Mouse (Mus musculus) T-cell, adult 66 days (primary cell): ENCODE measurements around the gene Olfr1357. TPM values are rescaled to one million over a fixed set of nuclear protein-coding genes. Genes with fewer than 3 reads are reported as not detected.

Experiments used
- total RNA-seq, 2 experiments: library from RNA; stranded (reverse); gene quantifications; 3 replicates in 1 of 2; 4 replicates in 1 of 2; pipeline ENCODE4 v1.2.4; 2023

Gene Olfr1357
- not detected for total RNA-seq

DNA sequence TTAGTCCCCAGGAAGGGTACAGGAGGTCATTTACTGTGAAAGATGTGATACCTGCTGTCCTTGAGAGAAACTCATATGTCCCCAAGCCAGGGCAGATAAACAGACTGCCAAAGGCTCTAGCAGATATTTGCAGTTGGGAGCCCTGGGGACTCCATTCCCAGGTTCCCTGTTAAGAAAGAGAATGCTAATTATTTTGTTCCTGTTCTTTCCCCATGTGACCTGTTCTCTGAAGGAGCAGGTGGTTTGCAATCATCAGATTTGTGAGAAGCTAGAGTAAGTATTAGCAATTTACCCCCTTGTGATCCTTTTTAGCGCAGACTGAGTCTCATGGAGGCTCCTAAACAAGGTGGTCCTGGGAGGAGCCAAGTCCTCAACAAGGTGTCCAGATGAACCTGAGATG lies at the start of gene Olfr1357:
TSS of gene Olfr1357 (minus strand) at position 101 of the 400 bp plus-strand sequence.

DNA sequence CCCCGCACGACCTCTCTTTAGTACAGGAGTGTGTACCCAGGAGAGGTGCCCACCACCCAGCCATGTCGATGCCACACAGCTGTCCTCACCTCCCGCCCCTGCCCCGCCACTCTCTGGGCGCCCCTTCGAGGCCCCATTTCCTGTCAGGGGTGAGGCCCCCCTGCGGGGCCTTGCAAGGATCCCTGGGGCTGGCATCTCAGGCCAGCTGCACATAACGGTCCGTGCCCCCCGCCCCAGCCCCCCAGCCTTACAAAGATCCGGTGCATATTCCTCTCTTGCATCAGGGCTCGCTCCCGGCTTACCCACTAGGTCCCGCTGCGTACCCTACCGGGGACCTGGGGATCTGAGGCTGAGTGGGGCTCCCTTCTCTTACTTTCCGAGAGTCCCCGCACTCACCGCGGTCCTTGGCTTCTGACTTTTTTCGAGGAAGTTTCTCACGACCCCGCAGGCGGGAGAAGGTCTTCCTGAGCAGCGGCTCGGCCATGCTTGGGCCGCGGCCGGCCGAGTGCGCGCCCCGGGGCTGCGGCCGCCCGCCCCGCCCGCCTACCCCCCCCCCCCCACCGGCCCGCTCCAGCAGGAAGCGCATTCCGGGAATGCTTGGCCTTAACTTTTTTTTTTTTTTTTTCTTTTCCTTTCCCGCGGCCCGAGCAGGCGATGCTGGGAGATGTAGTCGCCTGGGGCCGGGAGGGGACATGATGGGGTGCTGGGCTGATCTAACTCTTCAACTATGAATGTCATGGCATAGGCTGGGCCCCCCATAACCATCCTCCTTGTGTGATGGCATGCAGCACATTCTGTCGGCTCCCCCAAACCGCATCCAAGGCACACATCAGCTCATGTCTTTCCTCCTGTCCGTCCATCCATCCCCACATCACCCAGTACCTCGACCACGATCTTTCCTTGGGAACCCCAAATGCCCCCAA lies 26.2 kb downstream of the Olfr1357 start, which contains the start of gene Syde1:
TSS of gene Syde1 (minus strand) at position 559 of the 923 bp plus-strand sequence.

GRCm38 (mm10) chr10:78574250-78575104 lies 43.4 kb downstream of the Olfr1357 start, which contains the start of gene Ilvbl:
TSS of gene Ilvbl (plus strand) at chr10:78574346.

Other genes with a start within 250 kb of the Olfr1357 start
- 100 to 1,000 TPM; 233 to 274 TPM for gene Rrp1, start 205.0 kb downstream of the Olfr1357 start, total RNA-seq
- 10 to 100 TPM; 28.9 to 36.8 TPM for gene Cstb, start 192.4 kb downstream of the Olfr1357 start, total RNA-seq
- gene Pdxk, start 153.1 kb downstream of the Olfr1357 start, total RNA-seq, result 10 to 100 TPM; 12.0 to 13.6 TPM
- gene Olfr1358, start 100.6 kb downstream of the Olfr1357 start, total RNA-seq, result not detected
- gene Ilvbl, start 43.7 kb downstream of the Olfr1357 start, total RNA-seq, result 100 to 1,000 TPM; 109 to 129 TPM
- gene Syde1, start 26.1 kb downstream of the Olfr1357 start, total RNA-seq, result 1 to 10 TPM; 3.6 to 5.1 TPM
- gene Casp14, start 100.2 kb upstream of the Olfr1357 start, total RNA-seq, result not detected
- not detected for gene Ccdc105, start 135.0 kb upstream of the Olfr1357 start, total RNA-seq
- gene Slc1a6, start 162.4 kb upstream of the Olfr1357 start, total RNA-seq, result not detected
- gene Olfr1356, start 234.1 kb upstream of the Olfr1357 start, total RNA-seq, result not detected